Mouse (Mus musculus) gastrocnemius, adult 18-20 months (tissue): Measurements from ENCODE around the gene Miga2. TPM values are rescaled to one million over a fixed set of nuclear protein-coding genes. Genes with fewer than 3 reads are reported as not detected.
A peak's percentile ranks its signal among the peaks of the same experiment; 100 is the strongest.

ENCODE experiments used
- DNase-seq: peaks from one replicate; pipeline ENCODE4 v3.0.0; 2021; ENCODE audit warnings: low spot score
- total RNA-seq, 2 experiments: library from RNA; stranded (reverse); gene quantifications; 2 replicates each; pipeline ENCODE4 v1.2.3; 2021

The Miga2 gene
- total RNA-seq, 2 experiments from 2014 or later, result 24.8 to 31.0 TPM

GRCm38 (mm10) chr2:30357552-30358510 lies 6.2 kb upstream of the Miga2 start:
- no peak for DNase-seq

- peak; percentile 75 for DNase-seq
These were observed 5.2 kb upstream of the Miga2 start, which contains the start of gene Sh3glb2 for GRCm38 (mm10) chr2:30358533-30359531. TSS of gene Sh3glb2 (minus strand) at chr2:30359337.

- no peak for DNase-seq
These were observed 3.4 kb upstream of the Miga2 start for GRCm38 (mm10) chr2:30360626-30361025.

GRCm38 (mm10) chr2:30362865-30363264 lies 1.2 kb upstream of the Miga2 start:
- no peak for DNase-seq

GRCm38 (mm10) chr2:30365281-30366069 lies 1.4 kb downstream of the Miga2 start:
- no peak for DNase-seq

- DNase-seq, result no peak
These were observed 2.2 kb downstream of the Miga2 start for GRCm38 (mm10) chr2:30366203-30366602.

GRCm38 (mm10) chr2:30371544-30371943 lies 7.5 kb downstream of the Miga2 start:
- no peak for DNase-seq

- DNase-seq, result no peak
These were observed 8.7 kb downstream of the Miga2 start for GRCm38 (mm10) chr2:30372726-30373125.

- no peak for DNase-seq
These were observed 11.9 kb downstream of the Miga2 start for GRCm38 (mm10) chr2:30375893-30376292.

- no peak for DNase-seq
These were observed 13.7 kb downstream of the Miga2 start for GRCm38 (mm10) chr2:30377721-30378120.

GRCm38 (mm10) chr2:30379307-30379706 lies 15.3 kb downstream of the Miga2 start:
- no peak for DNase-seq

- no peak for DNase-seq
These were observed 16.7 kb downstream of the Miga2 start for GRCm38 (mm10) chr2:30380564-30381376.

- DNase-seq, result peak; percentile 66
These were observed 17.3 kb downstream of the Miga2 start for GRCm38 (mm10) chr2:30381377-30381725.

GRCm38 (mm10) chr2:30384814-30385213 lies 20.8 kb downstream of the Miga2 start:
- no peak for DNase-seq

GRCm38 (mm10) chr2:30385591-30385990 lies 21.6 kb downstream of the Miga2 start:
- no peak for DNase-seq

- DNase-seq, result no peak
These were observed 22.9 kb downstream of the Miga2 start for GRCm38 (mm10) chr2:30386913-30387312.

GRCm38 (mm10) chr2:30389000-30389399 lies 25.0 kb downstream of the Miga2 start:
- DNase-seq, result no peak

- DNase-seq, result peak; percentile 96
These were observed 28.1 kb downstream of the Miga2 start, which contains the start of gene Dolpp1 for GRCm38 (mm10) chr2:30392114-30392576. TSS of gene Dolpp1 (plus strand) at chr2:30392254.

- DNase-seq, result peak; percentile 80
These were observed 28.7 kb downstream of the Miga2 start for GRCm38 (mm10) chr2:30392577-30393369.
